Mouse (Mus musculus) small intestine, adult 2 months (tissue): ENCODE measurements around the gene Slc16a13. TPM values are rescaled to one million over a fixed set of nuclear protein-coding genes. Genes with fewer than 3 reads are reported as not detected.

Experiments
- H3K27ac ChIP-seq: fragments of 200-500 bp; 2 replicates; pipeline ENCODE4 v1.5.1; 2012; ENCODE audit warnings: low read depth, low read length, control low read depth, inconsistent platforms; ENCODE audit not compliant: insufficient read depth
- H3K27me3 ChIP-seq: fragments of 200-500 bp; 2 replicates; pipeline ENCODE4 v1.6.1; 2012; ENCODE audit warnings: mild to moderate bottlenecking, moderate library complexity, low read length, inconsistent platforms; ENCODE audit not compliant: control insufficient read depth, insufficient read depth
- H3K36me3 ChIP-seq: fragments of 200-500 bp; 2 replicates; pipeline ENCODE4 v1.6.1; 2012; ENCODE audit warnings: mild to moderate bottlenecking, low read length, control low read depth, inconsistent platforms; ENCODE audit not compliant: control insufficient read depth, insufficient read depth
- H3K4me1 ChIP-seq: fragments of 200-500 bp; 2 replicates; pipeline ENCODE4 v1.6.1; 2012; ENCODE audit warnings: low read length, inconsistent platforms, mixed read lengths; ENCODE audit not compliant: control insufficient read depth, insufficient read depth, insufficient read length
- H3K4me3 ChIP-seq: fragments of 200-500 bp; 2 replicates; pipeline ENCODE4 v1.5.1; 2012; ENCODE audit warnings: low read depth, mild to moderate bottlenecking, control low read depth, inconsistent platforms, low read length, moderate library complexity
- CTCF ChIP-seq: fragments of 200-500 bp; IDR thresholded peaks from 2 replicates; pipeline ENCODE4 v1.5.1; 2012; ENCODE audit warnings: low read depth, mild to moderate bottlenecking, control low read depth, inconsistent platforms, low read length, moderate library complexity, mixed read lengths; ENCODE audit not compliant: insufficient replicate concordance, insufficient read length; ENCODE audit errors: extremely low read depth
- POLR2A ChIP-seq: fragments of 200-500 bp; IDR thresholded peaks from 2 replicates; pipeline ENCODE4 v1.6.1; 2012; ENCODE audit warnings: low read depth, mild to moderate bottlenecking, control low read depth, inconsistent platforms, low read length, moderate library complexity
- WGBS: fragments of 180-500 bp; shearing (Covaris S2); methylation state at CpG from one replicate; pipeline ENCODE4 v1.1.7; 2018; 5-methylcytosine and 5-hydroxymethylcytosine counted together
- polyA plus RNA-seq: library from polyadenylated mRNA; depleted of rRNA; stranded (reverse); fragments of >200 nt; gene quantifications from 2 replicates; pipeline ENCODE4 v1.2.3, GENCODE M21; 2012

Gene Slc16a13
- polyA plus RNA-seq, 1 experiment = 4.7 TPM

DNA sequence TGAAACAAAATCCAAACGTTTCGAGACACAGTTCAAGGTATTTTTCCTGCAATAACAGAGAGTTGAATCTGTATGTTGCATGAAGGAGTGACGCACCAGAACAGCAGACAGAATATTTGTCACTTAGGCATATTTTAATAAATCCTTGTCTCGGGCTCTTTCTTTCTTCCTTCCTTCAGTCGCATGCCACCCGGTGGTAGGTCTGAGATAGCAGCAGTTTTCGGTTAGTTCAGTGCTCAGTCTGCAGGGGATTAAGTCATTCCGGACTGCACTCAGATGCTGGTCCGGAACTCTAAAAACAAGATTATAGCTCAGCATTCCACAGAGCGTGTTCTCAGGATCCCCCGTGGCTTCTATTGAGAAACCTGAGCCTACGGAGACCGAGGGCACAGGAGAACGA, 41.5 kb downstream of the Slc16a13 start:
- WGBS = 36% methylated on average over 14 of the region's 14 CpGs
- no peak overlapping the region for H3K4me3 ChIP-seq
- no peaks in the 10 kb centered on the region for H3K4me1 ChIP-seq
- TF ChIP-seq POLR2A (no peak), CTCF (peak; percentile 14; the same call in 1 of the 2 replicates)
- H3K36me3 ChIP-seq = no peaks in the 10 kb centered on the region
- H3K27me3 ChIP-seq = no peaks in the 10 kb centered on the region
- H3K27ac ChIP-seq = no peak overlapping the region

DNA sequence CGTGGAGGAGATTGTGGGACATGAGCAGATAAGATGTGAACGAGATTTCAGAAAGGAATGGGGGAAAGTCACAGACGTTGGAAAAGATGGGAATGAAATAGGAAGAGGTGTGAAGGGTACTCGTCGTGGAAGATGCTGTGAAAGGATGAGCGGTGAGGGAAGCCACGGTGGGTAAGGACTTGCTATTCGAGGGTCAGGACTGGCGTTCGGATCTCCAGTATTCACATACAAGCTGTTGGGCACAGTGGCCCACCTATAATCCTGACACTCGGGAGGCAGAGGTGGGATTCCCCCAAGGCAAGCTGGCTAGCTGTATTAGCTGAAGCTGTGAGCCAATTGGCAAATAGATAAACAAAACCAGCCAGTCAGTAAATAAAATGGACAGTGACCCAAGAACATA, 42.1 kb downstream of the Slc16a13 start:
- Histone ChIP-seq H3K27ac (no peak overlapping the region), H3K27me3 (no peaks in the 10 kb centered on the region), H3K4me3 (no peak overlapping the region), H3K36me3 (no peaks in the 10 kb centered on the region), H3K4me1 (no peaks in the 10 kb centered on the region)
- 76% methylated on average over 11 of the region's 11 CpGs for WGBS
- TF ChIP-seq CTCF (no peak), POLR2A (no peak)

DNA sequence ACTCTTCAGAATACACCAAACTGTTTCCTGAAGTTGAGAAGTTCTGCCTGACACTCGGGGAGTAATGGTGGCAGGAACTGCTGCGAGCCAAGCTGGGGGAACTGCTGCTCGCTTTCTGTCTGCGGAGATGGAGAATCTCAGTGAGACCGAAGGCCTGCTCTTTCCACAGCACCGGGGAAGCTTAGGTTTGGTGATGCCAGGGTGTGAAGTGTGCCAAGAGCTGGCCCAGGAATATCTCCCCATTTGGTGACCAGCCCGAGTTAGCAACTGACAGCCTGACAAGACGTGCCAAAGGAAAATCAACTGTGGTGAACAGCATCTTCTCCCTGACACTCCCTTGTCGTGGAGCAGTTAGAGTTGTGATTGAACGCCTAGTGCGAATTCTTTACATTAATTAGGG, 42.6 kb downstream of the Slc16a13 start:
- no peak overlapping the region for H3K27ac ChIP-seq
- no peaks in the 10 kb centered on the region for H3K4me1 ChIP-seq
- H3K27me3 ChIP-seq = no peaks in the 10 kb centered on the region
- WGBS = 86% methylated on average over 11 of the region's 11 CpGs
- TF ChIP-seq CTCF (no peak), POLR2A (no peak)
- H3K4me3 ChIP-seq = no peak overlapping the region
- H3K36me3 ChIP-seq = no peaks in the 10 kb centered on the region

DNA sequence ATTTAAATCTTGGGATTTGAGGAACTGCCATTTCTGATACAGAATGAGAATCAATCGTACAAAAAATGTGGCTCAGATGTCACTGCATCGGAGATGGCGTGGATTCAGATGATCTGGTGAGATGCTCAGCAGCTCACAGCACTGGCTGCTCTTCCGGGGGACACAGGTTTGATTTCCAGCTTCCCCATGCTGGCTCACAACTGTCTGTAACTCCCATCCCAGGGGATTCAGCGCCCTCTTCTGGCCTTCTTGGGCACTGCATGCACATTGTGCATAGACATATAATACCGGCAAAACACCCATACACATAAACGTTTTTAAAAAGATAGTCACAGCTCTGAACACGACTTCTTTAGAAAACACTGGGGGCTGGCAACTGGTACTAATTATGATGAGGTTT, 43.2 kb downstream of the Slc16a13 start:
- no peak overlapping the region for H3K27ac ChIP-seq
- no peak for TF ChIP-seq POLR2A
- TF ChIP-seq CTCF = peak; percentile 30; the same call in 1 of the 2 replicates
- WGBS = 74% methylated on average over 8 of the region's 8 CpGs
- no peaks in the 10 kb centered on the region for H3K4me1 ChIP-seq
- no peaks in the 10 kb centered on the region for H3K27me3 ChIP-seq
- no peak overlapping the region for H3K4me3 ChIP-seq
- no peaks in the 10 kb centered on the region for H3K36me3 ChIP-seq

DNA sequence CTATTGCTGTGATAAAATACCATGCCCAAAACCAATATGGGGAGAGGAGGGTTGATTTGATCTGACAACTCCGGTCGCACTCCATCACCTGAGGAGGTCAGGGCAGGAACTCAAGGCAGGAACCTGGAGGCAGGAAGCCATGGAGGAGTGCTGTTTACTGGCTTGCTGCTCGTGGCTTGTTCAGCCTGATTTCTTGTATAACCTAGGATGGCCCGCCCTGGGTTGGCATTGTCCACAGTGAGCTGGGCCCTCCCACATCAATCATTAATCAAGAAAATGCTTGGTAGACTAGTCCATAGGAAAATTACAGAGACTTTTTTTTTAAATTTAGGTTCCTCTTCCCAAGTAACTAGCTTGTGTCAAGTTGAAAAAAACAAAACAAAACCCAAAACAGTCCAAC, 46.4 kb downstream of the Slc16a13 start:
- 61% methylated on average over 4 of the region's 4 CpGs for WGBS
- TF ChIP-seq CTCF (no peak), POLR2A (no peak)
- H3K4me1 ChIP-seq = no peaks in the 10 kb centered on the region
- no peaks in the 10 kb centered on the region for H3K36me3 ChIP-seq
- no peak overlapping the region for H3K27ac ChIP-seq
- no peak overlapping the region for H3K4me3 ChIP-seq
- no peaks in the 10 kb centered on the region for H3K27me3 ChIP-seq

DNA sequence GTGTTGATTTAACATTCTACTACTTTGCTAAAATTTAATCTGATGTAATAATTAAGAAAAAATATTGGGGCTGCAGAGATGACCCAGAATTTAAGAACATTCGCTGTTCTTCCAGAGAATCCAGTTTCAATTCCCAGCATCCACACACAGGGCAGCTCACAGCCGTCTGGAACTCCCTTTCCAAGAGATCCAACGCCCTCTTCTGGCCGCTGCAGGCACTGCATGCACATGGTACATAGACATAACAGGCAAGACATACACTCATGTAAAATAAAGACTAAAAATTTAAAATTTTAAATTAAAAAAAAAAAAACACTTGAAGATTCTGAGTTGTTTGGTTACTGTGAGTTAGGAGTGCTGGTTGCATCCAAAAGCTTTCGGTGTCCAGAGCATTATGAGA, 48.6 kb downstream of the Slc16a13 start:
- WGBS = 60% methylated on average over 5 of the region's 5 CpGs
- Histone ChIP-seq H3K4me1 (no peaks in the 10 kb centered on the region), H3K27me3 (no peaks in the 10 kb centered on the region), H3K4me3 (no peak overlapping the region), H3K36me3 (no peaks in the 10 kb centered on the region), H3K27ac (no peak overlapping the region)
- TF ChIP-seq CTCF (no peak), POLR2A (no peak)

DNA sequence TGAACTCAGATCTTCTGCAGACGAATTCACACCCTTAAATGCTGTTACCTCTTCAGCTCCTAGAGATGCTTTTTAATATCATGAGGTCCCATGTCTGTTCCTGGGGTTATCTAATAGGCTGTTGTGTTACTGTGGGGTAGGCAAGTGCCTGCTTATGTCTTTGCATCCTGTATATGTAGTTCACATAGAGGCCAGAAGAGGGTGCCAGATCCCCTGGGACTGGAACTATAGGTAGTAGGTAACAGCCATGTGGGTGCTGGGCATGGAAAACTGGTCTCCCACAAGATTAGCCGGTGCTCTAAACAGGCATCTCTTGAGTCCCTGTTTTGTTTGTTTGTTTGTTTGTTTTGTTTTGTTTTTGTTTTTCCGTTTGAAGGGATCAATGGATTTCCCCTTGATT, 49.0 kb downstream of the Slc16a13 start:
- 47% methylated on average over 3 of the region's 3 CpGs for WGBS
- TF ChIP-seq POLR2A (no peak), CTCF (peak; percentile 35; the same call in 1 of the 2 replicates)
- H3K4me3 ChIP-seq = no peak overlapping the region
- no peak overlapping the region for H3K27ac ChIP-seq
- no peaks in the 10 kb centered on the region for H3K36me3 ChIP-seq
- no peaks in the 10 kb centered on the region for H3K4me1 ChIP-seq
- H3K27me3 ChIP-seq = no peaks in the 10 kb centered on the region

DNA sequence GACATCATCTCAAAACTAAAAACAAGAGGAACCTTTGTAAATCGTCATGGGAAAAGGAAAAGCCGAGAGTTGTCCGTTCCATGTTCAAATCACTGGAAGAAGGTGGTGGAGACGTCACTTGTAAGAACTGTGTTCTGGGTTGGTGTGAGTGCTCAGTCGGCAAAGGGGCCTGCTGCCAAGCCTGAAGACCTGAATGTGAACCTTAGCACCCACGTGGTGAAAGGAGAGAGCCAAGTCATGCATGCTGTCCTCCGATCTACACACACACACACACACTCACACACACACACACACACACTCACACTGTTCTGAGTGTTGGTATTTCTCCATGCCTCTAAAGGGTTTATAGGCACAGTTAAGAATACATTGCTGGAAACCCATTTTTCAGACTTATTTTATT, 49.7 kb downstream of the Slc16a13 start:
- H3K27ac ChIP-seq = no peak overlapping the region

More for the DNA sequence above, 49.7 kb downstream of the Slc16a13 start:
- 60% methylated on average over 7 of the region's 7 CpGs for WGBS
- no peaks in the 10 kb centered on the region for H3K36me3 ChIP-seq
- H3K27me3 ChIP-seq = no peaks in the 10 kb centered on the region
- no peak overlapping the region for H3K4me3 ChIP-seq
- H3K4me1 ChIP-seq = no peaks in the 10 kb centered on the region
- TF ChIP-seq POLR2A = no peak
- TF ChIP-seq CTCF = no peak
